Comparison of ENCODE assay signal across 8 mouse cellular contexts in the genomic region with DNA sequence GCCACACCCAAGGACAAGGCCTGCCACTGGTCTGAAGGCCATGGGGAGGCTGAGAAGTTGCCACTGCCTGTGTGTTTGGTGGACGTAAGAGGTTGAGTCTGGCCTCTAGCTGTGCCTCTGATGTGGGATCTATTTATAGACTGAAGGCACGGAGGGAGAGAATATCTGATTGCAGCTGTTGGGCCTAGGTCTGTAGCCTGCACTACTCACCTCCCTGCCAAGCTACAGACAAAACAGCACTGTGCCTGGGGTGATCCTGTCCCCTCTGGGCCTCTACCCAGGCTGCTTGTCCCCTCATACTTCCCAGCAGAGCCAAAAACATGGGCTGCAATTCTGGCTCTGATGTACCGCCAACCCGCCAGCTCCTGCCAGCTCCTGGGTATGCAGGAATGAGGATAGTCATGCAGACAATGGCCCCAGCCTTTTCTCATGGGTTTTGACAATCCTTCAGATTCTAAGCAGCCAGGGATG. TPM values are rescaled to one million over a fixed set of nuclear protein-coding genes. Genes with fewer than 3 reads are reported as not detected.
DNase-seq lines count a peak whose midpoint lies in the region; ATAC-seq and TF ChIP-seq lines count a peak whose summit lies in the region.

No protein-coding gene starts in this region.

- no peak overlapping the region for H3K4me2 ChIP-seq in lung, embryonic 14.5 days
- no peak overlapping the region for H3K4me2 ChIP-seq in forebrain, postnatal 0 days (ENCODE audit: low read depth)
- no peak overlapping the region for H3K4me2 ChIP-seq in limb, embryonic 15.5 days

- no peaks in the 10 kb centered on the region for H3K9me3 ChIP-seq in lung, embryonic 14.5 days (ENCODE audit: low read depth, low read length)
- H3K9me3 ChIP-seq in forebrain, postnatal 0 days (ENCODE audit: low read length) = no peaks in the 10 kb centered on the region
- H3K9me3 ChIP-seq in limb, embryonic 15.5 days = no peaks in the 10 kb centered on the region

- no peak overlapping the region for H3K9ac ChIP-seq in lung, embryonic 14.5 days
- H3K9ac ChIP-seq in forebrain, postnatal 0 days = no peak overlapping the region
- no peak overlapping the region for H3K9ac ChIP-seq in limb, embryonic 15.5 days

- H3K36me3 ChIP-seq in lung, embryonic 14.5 days (ENCODE audit: insufficient read depth) = no peaks in the 10 kb centered on the region
- H3K36me3 ChIP-seq in forebrain, postnatal 0 days (ENCODE audit: insufficient read depth) = no peaks in the 10 kb centered on the region
- 0 out of 2 replicates have a peak, but pooled peaks cover 3% of the 10 kb centered on the region for H3K36me3 ChIP-seq in limb, embryonic 15.5 days

- H3K4me1 ChIP-seq in lung, embryonic 14.5 days (ENCODE audit: insufficient read depth) = no peaks in the 10 kb centered on the region
- no peaks in the 10 kb centered on the region for H3K4me1 ChIP-seq in lung, adult 2 months (ENCODE audit: control insufficient read depth, insufficient read depth, low read length)
- H3K4me1 ChIP-seq in forebrain, postnatal 0 days (ENCODE audit: insufficient read depth) = no peaks in the 10 kb centered on the region
- H3K4me1 ChIP-seq in limb, embryonic 15.5 days = peaks cover 9% of the 10 kb centered on the region; the same call in 1 of the 2 replicates

- H3K27me3 ChIP-seq in lung, embryonic 14.5 days (ENCODE audit: insufficient read depth, low read length) = no peaks in the 10 kb centered on the region
- no peaks in the 10 kb centered on the region for H3K27me3 ChIP-seq in forebrain, postnatal 0 days (ENCODE audit: insufficient read depth, low read length)
- no peaks in the 10 kb centered on the region for H3K27me3 ChIP-seq in limb, embryonic 15.5 days

- TF ChIP-seq CTCF in lung, embryonic 14.5 days (IDR thresholded peaks at IDR 0.05; ENCODE audit: low read depth) = no peak
- TF ChIP-seq CTCF in lung, adult 2 months (IDR thresholded peaks at IDR 0.05; ENCODE audit: insufficient read depth, low read length) = no peak
- TF ChIP-seq CTCF in forebrain, postnatal 0 days (IDR thresholded peaks at IDR 0.05; ENCODE audit: low read depth) = no peak

- 54% methylated on average over 4 of the region's 4 CpGs for WGBS in lung, embryonic 14.5 days
- 48% methylated on average over 4 of the region's 4 CpGs for WGBS in lung, adult 2 months
- WGBS in forebrain, postnatal 0 days = 27% methylated on average over 4 of the region's 4 CpGs
- WGBS in limb, embryonic 15.5 days = 47% methylated on average over 4 of the region's 4 CpGs

- peak; percentile 22 for DNase-seq in lung, embryonic 14.5 days
- no peak for DNase-seq in lung, adult 2 months
- DNase-seq in forebrain, postnatal 0 days = peak; percentile 49
- peak; percentile 80 to 81 for DNase-seq in heart, postnatal 10 days
- DNase-seq in right cerebral cortex, postnatal 25 days = peak; percentile 49
- DNase-seq in MN1 (ENCODE audit: low spot score) (no peak), liver (no peak)

- no peak for TF ChIP-seq POLR2A in lung, adult 2 months (IDR thresholded peaks at IDR 0.05; ENCODE audit: borderline replicate concordance, extremely low read depth, low read depth, low read length)

- H3K4me3 ChIP-seq in lung, embryonic 14.5 days (ENCODE audit: low read depth, low read length) = no peak overlapping the region
- H3K4me3 ChIP-seq in lung, adult 2 months (replicated peaks; ENCODE audit: extremely low read depth, low read depth, low read length) = no peak overlapping the region
- no peak overlapping the region for H3K4me3 ChIP-seq in forebrain, postnatal 0 days (ENCODE audit: low read depth, low read length)
- no peak overlapping the region for H3K4me3 ChIP-seq in limb, embryonic 15.5 days

- intact Hi-C loops in heart, postnatal 10 days (cut with DNase I) = no loop called here

- H3K27ac ChIP-seq in lung, embryonic 14.5 days (ENCODE audit: low read depth) = no peak overlapping the region; the same call in 1 of the 2 replicates
- H3K27ac ChIP-seq in forebrain, postnatal 0 days (ENCODE audit: low read depth, low read length) = 0 out of 2 replicates have a peak overlapping the region, but pooled peaks have one; percentile 1
- 0 out of 2 replicates have a peak overlapping the region, but pooled peaks have one; percentile 22 for H3K27ac ChIP-seq in limb, embryonic 15.5 days

- ATAC-seq in lung, embryonic 14.5 days (ENCODE audit: insufficient read depth) = peak; percentile 57; the same call in 1 of the 2 replicates
- ATAC-seq in forebrain, postnatal 0 days = peak; percentile 88
- peak; percentile 16; the same call in 1 of the 2 replicates for ATAC-seq in limb, embryonic 15.5 days (ENCODE audit: insufficient number of reproducible peaks, low FRiP score, low TSS enrichment, low read depth)

RNA-seq across cellular contexts. Expression of gene Steap3, which starts 26.8 kb away (rescaled TPM):
- 2.3 and 2.9 TPM in 2 replicates for polyA plus RNA-seq in lung, embryonic 14.5 days (2014; fragmentation: Nextera tagmentation; extraction: Ambion mirVana)
- polyA plus RNA-seq in lung, adult 2 months (2012; rRNA removed) = 58.3 and 67.0 TPM in 2 replicates
- total RNA-seq in forebrain, postnatal 0 days (2014; rRNA removed) = 1.3 and 3.9 TPM in 2 replicates
- polyA plus RNA-seq in forebrain, postnatal 0 days (2015; fragmentation: Nextera tagmentation; extraction: Ambion mirVana) = 3.9 and 4.4 TPM in 2 replicates
- 10 to 100 TPM; 26.9 to 32.1 TPM for total RNA-seq in heart, postnatal 10 days (2021)
- polyA plus RNA-seq in limb, embryonic 15.5 days (2015; fragmentation: Nextera tagmentation; extraction: Ambion mirVana) = 7.1 and 10.8 TPM in 2 replicates

Comparison
In these comparisons a context has a peak if more than half of its experiments do, and no peak if none do; other contexts are left out.
1. DNase-seq: peak in lung, embryonic 14.5 days (single experiment), forebrain, postnatal 0 days (single experiment), heart, postnatal 10 days (2 of 2) and right cerebral cortex, postnatal 25 days (single experiment); none in lung, adult 2 months (single experiment), MN1 (single experiment) and liver (single experiment).
2. ATAC-seq: peak in every context shown above with its lines; median percentile 88 in forebrain, postnatal 0 days; 57 in lung, embryonic 14.5 days; 16 in limb, embryonic 15.5 days.